Mouse (Mus musculus) activated CD4-positive, CD25-positive, alpha-beta regulatory T cell, adult 4 months (primary cell): ENCODE results near the gene Mup16. TPM values are rescaled to one million over a fixed set of nuclear protein-coding genes. Genes with fewer than 3 reads are reported as not detected.
"Not testable (repeated sequence)": the region's sequence is repeated elsewhere in the genome, so short reads cannot be mapped to it uniquely, and the experiment has no call there.

Experiments
- ATAC-seq: one replicate; pipeline ENCODE4 v1.8.0; 2017
- polyA plus RNA-seq, 2 experiments: library from polyadenylated mRNA; unstranded; fragments of 100-300 nt; shearing (Covaris generic); gene quantifications; one replicate each; pipeline ENCODE4 v1.2.1; 2017

Mup16 gene
- not detected for polyA plus RNA-seq

DNA sequence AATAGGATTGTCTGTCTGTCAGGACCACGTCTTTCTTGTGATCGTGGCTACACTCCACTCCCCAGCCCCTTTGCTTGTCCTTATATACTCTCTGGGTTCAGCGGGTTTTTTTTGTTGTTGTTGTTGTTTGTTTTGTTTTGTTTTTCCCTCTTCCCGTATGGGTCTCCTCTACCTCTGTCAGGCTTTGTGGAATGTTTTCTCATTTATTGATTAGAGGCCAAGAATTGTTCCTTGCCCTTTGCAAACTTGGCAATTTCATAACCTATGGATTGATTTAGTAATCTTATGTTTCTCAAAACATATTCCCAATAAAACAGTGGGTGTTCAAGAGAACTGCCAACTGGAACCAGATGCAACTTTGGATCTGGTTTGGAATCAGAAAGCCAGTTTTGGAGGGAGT lies at the start of gene Mup16:
Mup16 (minus strand) TSS at position 101 of the 400 bp plus-strand sequence.
- ATAC-seq = not testable (repeated sequence)

DNA sequence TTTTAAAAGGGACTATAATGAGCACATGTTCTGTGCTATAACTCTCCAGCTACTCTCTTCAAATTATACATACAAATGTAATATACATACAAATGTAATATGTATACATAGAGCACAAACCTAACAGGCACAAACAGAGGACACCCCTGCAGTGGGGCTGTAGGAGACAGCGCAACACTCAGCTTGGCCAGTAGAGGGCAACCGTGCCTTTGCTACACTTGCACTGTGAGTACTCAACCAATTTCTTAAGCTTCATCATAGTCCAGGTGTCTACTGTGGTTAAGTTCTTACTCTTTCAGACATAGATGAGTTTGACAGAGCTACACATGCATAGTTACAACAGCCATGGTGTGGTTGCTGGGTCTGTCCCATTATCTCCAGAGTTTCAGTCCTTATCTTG lies 36.6 kb upstream of the Mup16 start:
- ATAC-seq = not testable (repeated sequence)

Other genes starting within 250 kb of the Mup16 start
- not detected for gene Mup14, start 215.5 kb downstream of the Mup16 start, polyA plus RNA-seq
- not detected for gene Mup15, start 79.8 kb downstream of the Mup16 start, polyA plus RNA-seq
- not detected for gene Mup17, start 76.3 kb upstream of the Mup16 start, polyA plus RNA-seq
- not detected for gene Mup18, start 154.6 kb upstream of the Mup16 start, polyA plus RNA-seq